Mouse (Mus musculus) myocyte (in vitro differentiated cells): ENCODE measurements around the gene Plpp3. TPM values are rescaled to one million over a fixed set of nuclear protein-coding genes. Genes with fewer than 3 reads are reported as not detected.

Experiments
- H3K27me3 ChIP-seq: one replicate; pipeline ENCODE4 v1.6.1; 2011; ENCODE audit not compliant: control insufficient read depth, insufficient read depth, insufficient read length
- H3K36me3 ChIP-seq: one replicate; pipeline ENCODE4 v1.6.1; 2011; ENCODE audit not compliant: control insufficient read depth, insufficient read depth
- H3K4me2 ChIP-seq: one replicate; pipeline ENCODE4 v1.6.1; 2011; ENCODE audit warnings: low read depth, control low read depth
- H3K4me3 ChIP-seq: one replicate; pipeline ENCODE4 v1.5.1; 2011; ENCODE audit warnings: mild to moderate bottlenecking, control low read depth, moderate library complexity
- H3K79me2 ChIP-seq: one replicate; pipeline ENCODE4 v1.6.1; 2011; ENCODE audit not compliant: control insufficient read depth, insufficient read depth
- H3ac ChIP-seq: one replicate; pipeline ENCODE4 v1.6.1; 2011; ENCODE audit not compliant: control insufficient read depth, insufficient read length
- CEBPB ChIP-seq: IDR thresholded peaks from 2 replicates; pipeline ENCODE4 v1.6.1; 2011; ENCODE audit warnings: mild to moderate bottlenecking, moderate library complexity; ENCODE audit not compliant: poor library complexity, insufficient read depth, severe bottlenecking
- E2F4 ChIP-seq: IDR thresholded peaks from one replicate; pipeline ENCODE4 v1.6.1; 2011; ENCODE audit warnings: mild to moderate bottlenecking, control low read depth, moderate library complexity; ENCODE audit not compliant: insufficient read depth
- MAX ChIP-seq: IDR thresholded peaks from one replicate; pipeline ENCODE4 v1.6.1; 2011; ENCODE audit warnings: low read depth, mild to moderate bottlenecking, control low read depth
- MYOD1 ChIP-seq, 3 experiments: IDR thresholded peaks; one replicate each; pipeline ENCODE4 v1.6.1; 2011; ENCODE audit warnings: control low read depth in 2 of 3, low read depth in 2 of 3, mild to moderate bottlenecking in 2 of 3, moderate library complexity in 1 of 3; ENCODE audit not compliant: insufficient read length in 2 of 3, control insufficient read depth in 1 of 3
- MYOG ChIP-seq, 3 experiments: IDR thresholded peaks; one replicate each; pipeline ENCODE4 v1.6.1; 2011; ENCODE audit warnings: control low read depth in 2 of 3, low read depth in 2 of 3, mild to moderate bottlenecking in 2 of 3; ENCODE audit not compliant: insufficient read length in 2 of 3, control insufficient read depth in 1 of 3, insufficient read depth in 1 of 3
- POLR2A ChIP-seq: IDR thresholded peaks from one replicate; pipeline ENCODE4 v1.6.1; 2011; ENCODE audit warnings: low read depth, mild to moderate bottlenecking, control low read depth, moderate library complexity; ENCODE audit not compliant: insufficient read length
- POLR2AphosphoS2 ChIP-seq: IDR thresholded peaks from one replicate; pipeline ENCODE4 v1.6.1; 2011; ENCODE audit warnings: low read depth, control low read depth; ENCODE audit not compliant: insufficient read length
- REST ChIP-seq: IDR thresholded peaks from one replicate; pipeline ENCODE4 v1.6.1; 2011; ENCODE audit warnings: mild to moderate bottlenecking, control low read depth, moderate library complexity; ENCODE audit not compliant: insufficient read depth, insufficient read length
- SRF ChIP-seq: IDR thresholded peaks from one replicate; pipeline ENCODE4 v1.6.1; 2011; ENCODE audit warnings: low read depth; ENCODE audit not compliant: control insufficient read depth, insufficient read length
- TCF12 ChIP-seq: IDR thresholded peaks from one replicate; pipeline ENCODE4 v1.6.1; 2011; ENCODE audit warnings: mild to moderate bottlenecking, control low read depth; ENCODE audit not compliant: poor library complexity, insufficient read depth, severe bottlenecking
- TCF3 ChIP-seq: IDR thresholded peaks from one replicate; pipeline ENCODE4 v1.6.1; 2011; ENCODE audit warnings: low read depth, control low read depth; ENCODE audit not compliant: insufficient read length
- USF1 ChIP-seq: IDR thresholded peaks from one replicate; pipeline ENCODE4 v1.6.1; 2011; ENCODE audit warnings: low read depth, mild to moderate bottlenecking, control low read depth, moderate library complexity
- polyA plus RNA-seq: library from polyadenylated mRNA; unstranded; fragments of >200 nt; fragmentation: generic; extraction: Trizol; gene quantifications from one replicate; pipeline ENCODE4 v1.2.1, GENCODE M21; 2012; ENCODE audit warnings: missing spikeins

Plpp3 gene
- polyA plus RNA-seq, 1 experiment, result 12.7 TPM

GRCm38 (mm10) chr4:105205045-105205851, 48.1 kb downstream of the Plpp3 start:
- no peaks in the 10 kb centered on the region for H3K27me3 ChIP-seq
- H3ac ChIP-seq, result no peak overlapping the region
- H3K4me3 ChIP-seq, result no peak overlapping the region
- no peak overlapping the region for H3K4me2 ChIP-seq
- no peaks in the 10 kb centered on the region for H3K79me2 ChIP-seq
- H3K36me3 ChIP-seq, result no peaks in the 10 kb centered on the region
- TF ChIP-seq REST, result no peak
- no peak for TF ChIP-seq SRF
- no peak for TF ChIP-seq E2F4
- no peak for TF ChIP-seq MYOG (IDR thresholded peaks at IDR 0.05; ENCODE audit: control insufficient read depth in 1 of 3, insufficient read depth in 1 of 3, insufficient read length in 2 of 3, low read depth in 2 of 3)
- TF ChIP-seq TCF12, result no peak
- no peak for TF ChIP-seq POLR2AphosphoS2
- no peak for TF ChIP-seq POLR2A
- TF ChIP-seq CEBPB, result no peak
- no peak for TF ChIP-seq MAX
- no peak for TF ChIP-seq USF1
- no peak for TF ChIP-seq TCF3
- TF ChIP-seq MYOD1 (IDR thresholded peaks at IDR 0.05; ENCODE audit: control insufficient read depth in 1 of 3, insufficient read length in 2 of 3, low read depth in 2 of 3), result no peak

- H3K4me3 ChIP-seq, result no peak overlapping the region
- no peak for TF ChIP-seq MYOG (IDR thresholded peaks at IDR 0.05; ENCODE audit: control insufficient read depth in 1 of 3, insufficient read depth in 1 of 3, insufficient read length in 2 of 3, low read depth in 2 of 3)
- TF ChIP-seq TCF3, result no peak
- TF ChIP-seq MYOD1 (IDR thresholded peaks at IDR 0.05; ENCODE audit: control insufficient read depth in 1 of 3, insufficient read length in 2 of 3, low read depth in 2 of 3), result no peak
- TF ChIP-seq POLR2AphosphoS2, result no peak
- no peak for TF ChIP-seq CEBPB
- TF ChIP-seq MAX, result no peak
- no peak for TF ChIP-seq E2F4
- H3ac ChIP-seq, result no peak overlapping the region
- no peaks in the 10 kb centered on the region for H3K27me3 ChIP-seq
- no peaks in the 10 kb centered on the region for H3K79me2 ChIP-seq
- H3K36me3 ChIP-seq, result peaks cover 2% of the 10 kb centered on the region
- H3K4me2 ChIP-seq, result no peak overlapping the region
These were observed 49.0 kb downstream of the Plpp3 start for GRCm38 (mm10) chr4:105206102-105206501.

- TF ChIP-seq REST (no peak), MYOG (IDR thresholded peaks at IDR 0.05; ENCODE audit: control insufficient read depth in 1 of 3, insufficient read depth in 1 of 3, insufficient read length in 2 of 3, low read depth in 2 of 3) (peak in 2 of 3 experiments; percentile 23 to 52), MYOD1 (IDR thresholded peaks at IDR 0.05; ENCODE audit: control insufficient read depth in 1 of 3, insufficient read length in 2 of 3, low read depth in 2 of 3) (peak in 1 of 3 experiments; percentile 63), CEBPB (no peak)
- H3K79me2 ChIP-seq, result no peaks in the 10 kb centered on the region
These were observed 49.8 kb downstream of the Plpp3 start for GRCm38 (mm10) chr4:105206995-105207394.

GRCm38 (mm10) chr4:105207641-105208040, 50.5 kb downstream of the Plpp3 start:
- Histone ChIP-seq H3ac (no peak overlapping the region), H3K79me2 (no peaks in the 10 kb centered on the region), H3K4me3 (no peak overlapping the region), H3K36me3 (peaks cover 6% of the 10 kb centered on the region), H3K27me3 (no peaks in the 10 kb centered on the region), H3K4me2 (no peak overlapping the region)
- TF ChIP-seq CEBPB, result no peak
- TF ChIP-seq POLR2A, result no peak

More at GRCm38 (mm10) chr4:105206995-105207394, 49.8 kb downstream of the Plpp3 start:
- Histone ChIP-seq H3K27me3 (no peaks in the 10 kb centered on the region), H3ac (no peak overlapping the region), H3K4me3 (no peak overlapping the region), H3K36me3 (peaks cover 6% of the 10 kb centered on the region), H3K4me2 (peak overlapping the region; percentile 14)

- Histone ChIP-seq H3K4me3 (no peak overlapping the region), H3K27me3 (no peaks in the 10 kb centered on the region), H3K79me2 (no peaks in the 10 kb centered on the region), H3K4me2 (no peak overlapping the region), H3ac (no peak overlapping the region), H3K36me3 (peaks cover 6% of the 10 kb centered on the region)
- no peak for TF ChIP-seq MYOD1 (IDR thresholded peaks at IDR 0.05; ENCODE audit: control insufficient read depth in 1 of 3, insufficient read length in 2 of 3, low read depth in 2 of 3)
- TF ChIP-seq POLR2A, result no peak
- TF ChIP-seq E2F4, result no peak
- TF ChIP-seq REST, result no peak
- TF ChIP-seq MYOG (IDR thresholded peaks at IDR 0.05; ENCODE audit: control insufficient read depth in 1 of 3, insufficient read depth in 1 of 3, insufficient read length in 2 of 3, low read depth in 2 of 3), result no peak
- no peak for TF ChIP-seq MAX
- no peak for TF ChIP-seq USF1
- TF ChIP-seq TCF12, result no peak
- TF ChIP-seq TCF3, result no peak
- no peak for TF ChIP-seq CEBPB
- no peak for TF ChIP-seq SRF
- no peak for TF ChIP-seq POLR2AphosphoS2
These were observed 51.8 kb downstream of the Plpp3 start for GRCm38 (mm10) chr4:105208977-105209376.
